In the genomic region with DNA sequence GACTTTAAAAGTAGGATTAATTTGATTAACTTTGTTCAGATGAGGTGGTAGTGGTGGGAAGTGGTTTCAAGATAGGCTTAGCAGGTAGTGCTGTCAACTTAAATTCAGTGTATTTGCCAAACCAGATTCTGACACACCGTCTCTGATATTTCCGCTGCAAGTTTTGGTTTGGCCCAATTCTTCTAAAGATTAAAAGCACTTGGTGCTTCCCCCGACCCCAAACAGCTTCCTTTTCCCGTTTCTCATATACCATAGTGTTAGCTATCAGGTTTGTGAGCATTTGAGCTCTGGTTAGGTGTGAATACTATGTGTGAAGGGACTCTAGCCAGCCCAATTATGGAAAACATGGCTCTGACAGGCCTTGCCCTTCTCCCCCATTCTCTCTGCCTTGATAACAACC, we compare ENCODE assay signal across 25 mouse cellular contexts. TPM values are rescaled to one million over a fixed set of nuclear protein-coding genes. Genes with fewer than 3 reads are reported as not detected.
DNase-seq lines count a peak whose midpoint lies in the region; ATAC-seq lines count a peak whose summit lies in the region.
"Had no signal": no experiment of that assay in that cellular context is flagged by ENCODE, and none has a peak within 500 bp of the region (broad histone marks: within the 10 kb centered on the region; RNA-seq: fewer than 3 reads in every experiment).

No protein-coding gene starts in this region.

- H3K9me3 ChIP-seq in intestine, embryonic 16.5 days (ENCODE audit: control insufficient read depth, low read length), result no peaks in the 10 kb centered on the region
- H3K9me3 ChIP-seq in hindbrain, embryonic 12.5 days (replicated peaks), result no peaks in the 10 kb centered on the region
- H3K9me3 ChIP-seq: forebrain, embryonic 12.5 days; limb, embryonic 15.5 days had no signal

- no peaks in the 10 kb centered on the region for H3K27me3 ChIP-seq in intestine, embryonic 16.5 days (replicated peaks; ENCODE audit: control insufficient read depth, insufficient read depth, low read length)
- H3K27me3 ChIP-seq in hindbrain, embryonic 12.5 days, result no peaks in the 10 kb centered on the region
- H3K27me3 ChIP-seq: forebrain, embryonic 12.5 days; limb, embryonic 15.5 days had no signal

- H3K36me3 ChIP-seq in intestine, embryonic 16.5 days (ENCODE audit: control insufficient read depth, insufficient read depth, low read length), result no peaks in the 10 kb centered on the region
- H3K36me3 ChIP-seq in hindbrain, embryonic 12.5 days, result no peaks in the 10 kb centered on the region
- H3K36me3 ChIP-seq: forebrain, embryonic 12.5 days; limb, embryonic 15.5 days had no signal

- H3K27ac ChIP-seq in intestine, embryonic 16.5 days (ENCODE audit: low read length), result no peak overlapping the region
- no peak overlapping the region for H3K27ac ChIP-seq in hindbrain, embryonic 12.5 days
- H3K27ac ChIP-seq: forebrain, embryonic 12.5 days; hindbrain, postnatal 0 days; limb, embryonic 15.5 days; stomach, postnatal 0 days had no signal

- ATAC-seq in activated CD4-positive, CD25-positive, alpha-beta regulatory T cell, adult 4 months, result peak; percentile 95
- peak; percentile 33; the same call in 1 of the 2 replicates for ATAC-seq in neutrophil, adult 5-6 weeks (ENCODE audit: extremely low read depth, insufficient number of reproducible peaks, low FRiP score, poor library complexity, severe bottlenecking)
- no peak for ATAC-seq in intestine, embryonic 16.5 days
- ATAC-seq in hindbrain, embryonic 12.5 days (ENCODE audit: low FRiP score), result no peak
- ATAC-seq: hindbrain, postnatal 0 days had no signal

- 68% methylated on average over 4 of the region's 4 CpGs for WGBS in intestine, embryonic 16.5 days
- WGBS in hindbrain, embryonic 12.5 days, result 78% methylated on average over 4 of the region's 4 CpGs

- DNase-seq in heart, adult 11 months, result peak; percentile 51
- DNase-seq in heart, postnatal 36 days, result no peak
- DNase-seq in thymus, postnatal 4 days, result peak; percentile 28
- no peak for DNase-seq in layer of hippocampus, adult 11-12 months (ENCODE audit: low spot score)
- DNase-seq: cerebellum, postnatal 14 days; kidney, postnatal 4 days; lung, adult 18-20 months; lung, postnatal 36 days; retina, postnatal 1 day had no signal

- no peak overlapping the region for H3K4me3 ChIP-seq in intestine, embryonic 16.5 days (ENCODE audit: low read length)
- H3K4me3 ChIP-seq in hindbrain, embryonic 12.5 days, result no peak overlapping the region
- H3K4me3 ChIP-seq: forebrain, embryonic 12.5 days; limb, embryonic 15.5 days had no signal

- no peak overlapping the region for H3K4me2 ChIP-seq in intestine, embryonic 16.5 days (ENCODE audit: low read depth, low read length)
- H3K4me2 ChIP-seq in hindbrain, embryonic 12.5 days (replicated peaks), result no peak overlapping the region
- H3K4me2 ChIP-seq: forebrain, embryonic 12.5 days; heart, embryonic 11.5 days; limb, embryonic 15.5 days; midbrain, embryonic 11.5 days had no signal

- no peak overlapping the region for H3K9ac ChIP-seq in intestine, embryonic 16.5 days (ENCODE audit: low read depth, low read length)
- H3K9ac ChIP-seq in hindbrain, embryonic 12.5 days, result no peak overlapping the region
- H3K9ac ChIP-seq: forebrain, embryonic 12.5 days; limb, embryonic 15.5 days had no signal

- intact Hi-C loops in heart, postnatal 36 days (cut with DNase I), result no loop called here

- no peaks in the 10 kb centered on the region for H3K4me1 ChIP-seq in intestine, embryonic 16.5 days (ENCODE audit: control insufficient read depth, insufficient read depth, low read length)
- no peaks in the 10 kb centered on the region for H3K4me1 ChIP-seq in hindbrain, embryonic 12.5 days
- H3K4me1 ChIP-seq: forebrain, embryonic 12.5 days; limb, embryonic 15.5 days had no signal

RNA-seq across cellular contexts. Expression of gene Xcr1, which starts 10.2 kb away (rescaled TPM):
- total RNA-seq in heart, postnatal 36 days (2021), result not detected
- polyA plus RNA-seq in activated CD4-positive, CD25-positive, alpha-beta regulatory T cell, adult 4 months (2017; shearing (Covaris generic)), result under 1 TPM; 0.64 to 0.67 TPM
- total RNA-seq in neutrophil, adult 5-6 weeks (2017), result 0.12 TPM in 1 of 2 replicates, not detected in the other
- polyA plus RNA-seq in intestine, embryonic 16.5 days (2015; fragmentation: Nextera tagmentation; extraction: Ambion mirVana), result 0.02 TPM in 1 of 2 replicates, not detected in the other
- 0.04 TPM in 1 of 2 replicates, not detected in the other for polyA plus RNA-seq in hindbrain, embryonic 12.5 days (2016; fragmentation: Nextera tagmentation; extraction: Ambion mirVana)
- total RNA-seq: gastrocnemius, postnatal 4 days; heart, postnatal 25 days; hindbrain, postnatal 0 days; layer of hippocampus, postnatal 25 days; left cerebral cortex, postnatal 14 days had no signal
- polyA plus RNA-seq: forebrain, embryonic 12.5 days; frontal cortex, adult 2 months; heart, embryonic 11.5 days; kidney, embryonic 14.5 days; midbrain, embryonic 11.5 days had no signal

RNA-seq across cellular contexts. Expression of gene Fyco1, which starts 20.4 kb away (rescaled TPM):
- 100 to 1,000 TPM; 273 to 277 TPM for total RNA-seq in heart, postnatal 36 days (2021)
- polyA plus RNA-seq in activated CD4-positive, CD25-positive, alpha-beta regulatory T cell, adult 4 months (2017; shearing (Covaris generic)), result 10 to 100 TPM; 27.8 to 29.5 TPM
- total RNA-seq in neutrophil, adult 5-6 weeks (2017), result 33.2 and 36.3 TPM in 2 replicates
- 8.5 and 11.4 TPM in 2 replicates for polyA plus RNA-seq in intestine, embryonic 16.5 days (2015; fragmentation: Nextera tagmentation; extraction: Ambion mirVana)
- polyA plus RNA-seq in hindbrain, embryonic 12.5 days (2016; fragmentation: Nextera tagmentation; extraction: Ambion mirVana), result 11.3 and 12.2 TPM in 2 replicates

Comparison
In these comparisons a context has a peak if more than half of its experiments do, and no peak if none do; other contexts are left out.
1. DNase-seq: peak in heart, adult 11 months (single experiment) and thymus, postnatal 4 days (single experiment); none in heart, postnatal 36 days (0 of 2) and layer of hippocampus, adult 11-12 months (single experiment).
2. ATAC-seq: peak in activated CD4-positive, CD25-positive, alpha-beta regulatory T cell, adult 4 months (single experiment) and neutrophil, adult 5-6 weeks (single experiment); none in intestine, embryonic 16.5 days (single experiment) and hindbrain, embryonic 12.5 days (single experiment).